Mouse (Mus musculus): ENCODE results near the gene E130308A19Rik. TPM values are rescaled to one million over a fixed set of nuclear protein-coding genes. Genes with fewer than 3 reads are reported as not detected.

Gene E130308A19Rik
- polyA plus RNA-seq, 1 experiment from 2014 or later, result 35.2 TPM

DNA sequence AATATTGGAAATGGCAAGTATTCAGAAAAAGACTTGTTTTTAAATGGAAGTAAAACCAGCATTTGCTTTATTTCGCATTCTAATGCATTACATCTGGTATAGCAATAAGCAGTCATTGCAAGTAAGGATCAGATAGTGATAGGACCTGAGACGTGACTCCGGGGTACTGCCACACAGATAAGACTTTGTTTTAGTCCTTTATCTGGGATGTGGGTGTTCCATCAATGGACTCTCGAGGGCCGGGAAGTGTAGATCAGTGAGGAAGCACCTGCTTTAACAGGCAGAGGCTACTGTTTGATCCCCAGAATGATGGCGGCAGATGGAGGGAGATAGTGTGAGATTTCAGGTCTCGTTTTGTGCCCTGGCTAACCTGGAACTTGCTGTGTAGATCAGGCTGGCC, 105.5 kb downstream of the E130308A19Rik start:
- Histone ChIP-seq H3K4me3 (replicated peaks) (no peak overlapping the region), H3K27me3 (no peaks in the 10 kb centered on the region), H3K9ac (replicated peaks) (no peak overlapping the region), H3K4me1 (replicated peaks) (peaks cover 17% of the 10 kb centered on the region), H3K27ac (no peak overlapping the region), H3K4me2 (no peak overlapping the region), H3K36me3 (no peaks in the 10 kb centered on the region), H3K9me3 (0 out of 2 replicates have a peak, but pooled peaks cover 3% of the 10 kb centered on the region)
- WGBS, result 87% methylated on average over 7 of the region's 7 CpGs
- no peak for ATAC-seq (ENCODE audit: insufficient number of reproducible peaks, insufficient read depth, low FRiP score, low TSS enrichment, low read depth)

DNA sequence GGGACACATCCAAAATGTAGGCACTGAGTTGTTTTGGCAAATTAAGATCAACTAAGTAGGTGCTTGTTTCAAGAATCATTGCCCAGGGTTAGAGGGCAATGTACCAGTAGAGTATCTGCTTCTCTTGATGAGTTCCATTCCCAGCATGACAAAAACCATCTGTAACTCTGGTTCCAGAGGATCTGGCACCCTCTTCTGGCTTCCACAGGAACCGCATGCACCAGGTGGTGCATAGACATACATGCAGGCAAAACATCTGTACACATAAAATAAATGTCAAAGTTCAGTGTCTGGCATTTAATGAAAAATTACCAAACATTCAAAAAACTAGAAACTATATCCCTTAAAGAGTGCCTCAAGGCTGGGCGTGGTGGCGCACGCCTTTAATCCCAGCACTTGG, 113.3 kb downstream of the E130308A19Rik start:
- WGBS, result 94% methylated on average over 4 of the region's 4 CpGs
- no peak for ATAC-seq (ENCODE audit: insufficient number of reproducible peaks, insufficient read depth, low FRiP score, low TSS enrichment, low read depth)
- Histone ChIP-seq H3K36me3 (peaks cover 8% of the 10 kb centered on the region; the same call in 1 of the 2 replicates), H3K9ac (replicated peaks) (no peak overlapping the region), H3K4me3 (replicated peaks) (no peak overlapping the region), H3K27me3 (no peaks in the 10 kb centered on the region), H3K27ac (no peak overlapping the region), H3K4me2 (no peak overlapping the region), H3K4me1 (replicated peaks) (no peaks in the 10 kb centered on the region), H3K9me3 (0 out of 2 replicates have a peak, but pooled peaks cover 8% of the 10 kb centered on the region)

DNA sequence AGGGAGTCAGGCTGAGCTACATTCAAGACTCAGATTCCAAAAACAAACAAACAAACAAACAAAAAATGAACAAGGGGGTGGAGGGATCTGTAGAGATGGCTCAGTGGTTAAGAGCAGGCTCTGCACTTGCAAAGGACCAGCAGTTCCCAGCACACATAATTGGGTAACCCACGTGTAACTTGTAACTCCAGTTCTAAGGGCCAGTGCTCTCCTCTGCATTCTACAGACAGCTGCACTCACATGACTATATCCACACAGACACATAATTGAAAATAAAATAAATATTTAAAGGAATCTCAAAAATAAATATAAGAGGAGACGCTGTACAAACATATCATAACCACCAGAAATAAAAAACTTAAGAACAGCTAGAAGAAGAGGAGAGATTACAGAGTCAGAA, 113.9 kb downstream of the E130308A19Rik start:
- Histone ChIP-seq H3K27ac (no peak overlapping the region), H3K4me1 (replicated peaks) (no peaks in the 10 kb centered on the region), H3K4me2 (no peak overlapping the region), H3K9ac (replicated peaks) (no peak overlapping the region), H3K4me3 (replicated peaks) (no peak overlapping the region), H3K27me3 (no peaks in the 10 kb centered on the region), H3K36me3 (peaks cover 8% of the 10 kb centered on the region; the same call in 1 of the 2 replicates), H3K9me3 (0 out of 2 replicates have a peak, but pooled peaks cover 8% of the 10 kb centered on the region)
- WGBS, result 84% methylated on average over 2 of the region's 2 CpGs
- no peak for ATAC-seq (ENCODE audit: insufficient number of reproducible peaks, insufficient read depth, low FRiP score, low TSS enrichment, low read depth)

DNA sequence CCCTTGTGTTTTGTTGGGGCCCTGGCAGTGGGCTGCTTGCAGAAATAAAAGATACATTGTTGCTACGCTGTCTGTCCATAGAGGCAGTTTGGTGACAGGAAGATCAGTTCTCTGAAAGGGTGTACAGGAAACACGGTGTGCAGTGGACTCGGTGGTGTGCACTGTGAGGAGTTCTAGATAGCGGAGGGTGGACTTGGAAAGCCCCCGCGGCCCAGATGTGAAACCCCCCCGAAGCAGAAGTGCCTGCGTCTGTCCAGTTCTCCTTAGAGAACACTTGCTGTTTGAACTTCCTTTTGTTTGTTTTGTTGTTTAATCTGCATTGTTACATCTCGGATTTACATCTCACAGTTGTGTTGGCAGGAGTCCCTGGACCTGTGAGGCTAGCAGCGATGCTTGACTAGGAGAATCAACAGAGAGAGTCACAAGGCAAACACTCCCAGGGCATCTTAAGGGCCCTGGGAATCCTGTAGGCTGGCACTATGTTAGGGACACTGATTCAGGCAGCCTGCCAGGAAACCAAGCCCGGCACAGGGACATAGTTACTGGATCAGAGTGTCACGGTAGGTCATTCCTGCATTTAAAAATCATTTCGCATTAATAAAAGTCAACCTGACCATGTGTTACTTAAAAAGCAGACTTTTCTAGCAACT, 127.6 kb downstream of the E130308A19Rik start:
- Histone ChIP-seq H3K36me3 (peaks cover 9% of the 10 kb centered on the region; the same call in 1 of the 2 replicates), H3K9ac (replicated peaks) (no peak overlapping the region), H3K27ac (no peak overlapping the region), H3K9me3 (no peaks in the 10 kb centered on the region), H3K4me1 (replicated peaks) (0 out of 2 replicates have a peak, but pooled peaks cover 4% of the 10 kb centered on the region), H3K4me2 (no peak overlapping the region), H3K27me3 (no peaks in the 10 kb centered on the region), H3K4me3 (replicated peaks) (no peak overlapping the region)
- WGBS, result 91% methylated on average over 13 of the region's 13 CpGs
- no peak for ATAC-seq (ENCODE audit: insufficient number of reproducible peaks, insufficient read depth, low FRiP score, low TSS enrichment, low read depth)

DNA sequence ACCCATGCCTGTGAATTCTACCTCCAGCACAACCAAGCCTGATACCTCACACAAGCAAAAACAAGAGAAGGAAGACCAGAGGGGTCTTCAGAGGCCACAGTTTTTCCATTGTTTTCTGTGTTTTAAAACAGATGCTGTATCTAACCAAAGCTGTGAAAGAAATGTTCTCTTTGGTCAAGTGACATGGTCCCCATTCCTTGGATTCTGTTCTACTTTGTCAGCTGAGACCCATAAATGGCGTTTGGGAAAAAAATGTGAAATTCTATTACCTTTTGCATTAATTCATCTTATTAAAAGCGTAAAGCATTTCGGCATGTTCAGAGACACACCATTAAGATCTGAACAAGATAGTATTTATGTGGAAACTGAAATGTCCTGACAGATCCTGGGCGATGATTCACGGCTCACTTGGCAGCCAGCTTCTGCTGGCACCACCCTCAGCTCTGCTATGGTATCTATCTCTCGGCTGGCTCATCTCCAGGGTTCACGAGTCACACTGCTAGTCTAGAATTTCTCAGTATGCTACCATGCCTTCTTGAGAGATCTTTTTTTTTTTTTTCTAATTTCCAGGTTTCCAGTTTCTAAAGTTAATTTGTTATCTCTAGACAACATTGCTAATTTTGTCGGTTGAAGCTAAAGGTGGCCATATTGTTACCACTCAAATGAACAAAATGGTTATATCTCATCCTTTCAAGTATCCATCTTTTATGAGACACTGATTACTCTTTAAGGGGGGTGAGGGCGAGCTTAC, 130.5 kb downstream of the E130308A19Rik start:
- Histone ChIP-seq H3K4me2 (no peak overlapping the region), H3K9me3 (no peaks in the 10 kb centered on the region), H3K9ac (replicated peaks) (no peak overlapping the region), H3K4me1 (replicated peaks) (0 out of 2 replicates have a peak, but pooled peaks cover 4% of the 10 kb centered on the region), H3K36me3 (peaks cover 9% of the 10 kb centered on the region; the same call in 1 of the 2 replicates), H3K27me3 (no peaks in the 10 kb centered on the region), H3K4me3 (replicated peaks) (no peak overlapping the region), H3K27ac (no peak overlapping the region)
- 92% methylated on average over 9 of the region's 9 CpGs for WGBS
- no peak for ATAC-seq (ENCODE audit: insufficient number of reproducible peaks, insufficient read depth, low FRiP score, low TSS enrichment, low read depth)

DNA sequence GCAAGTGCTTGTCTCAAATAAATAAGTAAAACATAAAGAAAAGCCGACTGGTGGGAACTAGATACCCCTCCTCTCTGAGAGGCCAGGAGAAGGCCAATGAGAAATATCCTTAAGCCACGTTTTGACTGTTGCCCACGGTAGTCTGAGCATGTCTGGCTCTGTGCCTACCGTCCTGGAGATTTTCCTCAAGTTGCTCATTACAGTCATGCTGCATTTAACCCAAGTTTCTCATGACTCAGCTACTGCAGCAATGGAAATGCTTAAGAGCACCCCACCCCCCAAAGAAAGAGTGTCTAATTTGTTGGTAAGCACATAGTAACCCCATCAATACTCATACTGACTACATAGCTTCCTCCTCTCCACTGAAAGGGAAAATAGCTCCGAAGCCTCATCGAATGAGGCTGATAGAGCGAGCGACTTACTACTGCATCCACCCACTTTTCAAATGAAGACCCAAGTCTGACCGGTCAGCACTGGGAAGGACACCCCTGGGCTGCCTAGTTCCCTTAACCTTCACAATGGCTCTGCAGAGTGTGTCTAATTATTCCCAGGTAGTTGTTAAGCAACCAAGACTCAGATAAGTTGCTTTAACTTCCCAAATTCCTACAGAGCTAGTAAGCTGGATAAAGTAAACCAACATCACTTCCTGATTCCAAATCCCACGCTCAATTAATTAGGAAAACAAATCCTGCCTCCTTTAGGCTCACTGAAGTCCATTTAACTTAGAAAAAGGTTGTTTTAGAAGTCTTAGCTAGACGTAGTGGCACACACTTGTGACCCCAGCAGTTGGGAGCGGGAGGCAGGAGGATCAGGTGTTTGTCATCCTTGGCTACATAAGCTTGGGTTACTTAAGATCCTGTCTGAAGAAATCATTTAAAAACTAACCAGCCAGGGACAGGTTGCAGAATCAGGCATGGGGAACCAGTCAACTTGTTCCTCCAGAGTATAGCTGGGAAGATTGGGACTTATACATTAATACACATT, 131.7 kb downstream of the E130308A19Rik start:
- peaks cover 2% of the 10 kb centered on the region; the same call in 1 of the 2 replicates for H3K36me3 ChIP-seq
- 0 out of 2 replicates have a peak, but pooled peaks cover 4% of the 10 kb centered on the region for H3K4me1 ChIP-seq (replicated peaks)
- H3K9me3 ChIP-seq, result no peaks in the 10 kb centered on the region
- H3K4me2 ChIP-seq, result no peak overlapping the region
- no peak overlapping the region for H3K27ac ChIP-seq
- H3K9ac ChIP-seq (replicated peaks), result no peak overlapping the region
- no peak for ATAC-seq (ENCODE audit: insufficient number of reproducible peaks, insufficient read depth, low FRiP score, low TSS enrichment, low read depth)
- WGBS, result 81% methylated on average over 12 of the region's 12 CpGs
- H3K27me3 ChIP-seq, result no peaks in the 10 kb centered on the region
- no peak overlapping the region for H3K4me3 ChIP-seq (replicated peaks)

DNA sequence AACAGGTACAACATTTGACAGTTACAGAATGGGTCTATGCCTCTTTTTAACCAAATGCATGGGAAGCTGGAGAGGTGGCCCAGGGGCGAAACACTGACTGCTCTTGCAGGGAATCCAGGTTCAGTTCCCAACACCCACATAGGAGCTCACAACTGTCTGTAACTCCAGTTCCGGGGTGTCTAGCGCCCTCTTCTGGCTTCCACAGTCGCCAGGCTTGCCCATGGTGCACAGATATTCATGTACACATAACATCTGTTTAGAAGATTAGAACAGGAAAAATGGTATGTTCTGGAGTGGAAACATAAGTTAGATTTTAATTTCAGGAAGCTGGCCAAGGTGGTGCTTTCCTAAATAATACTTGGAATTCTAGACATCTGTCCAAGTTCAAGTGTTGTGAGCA, 134.0 kb downstream of the E130308A19Rik start:
- no peak for ATAC-seq (ENCODE audit: insufficient number of reproducible peaks, insufficient read depth, low FRiP score, low TSS enrichment, low read depth)
- Histone ChIP-seq H3K4me3 (replicated peaks) (no peak overlapping the region), H3K9ac (replicated peaks) (no peak overlapping the region), H3K4me2 (no peak overlapping the region), H3K27ac (no peak overlapping the region), H3K4me1 (replicated peaks) (peaks cover 6% of the 10 kb centered on the region), H3K27me3 (no peaks in the 10 kb centered on the region), H3K36me3 (no peaks in the 10 kb centered on the region), H3K9me3 (no peaks in the 10 kb centered on the region)
- 77% methylated on average over 4 of the region's 4 CpGs for WGBS

DNA sequence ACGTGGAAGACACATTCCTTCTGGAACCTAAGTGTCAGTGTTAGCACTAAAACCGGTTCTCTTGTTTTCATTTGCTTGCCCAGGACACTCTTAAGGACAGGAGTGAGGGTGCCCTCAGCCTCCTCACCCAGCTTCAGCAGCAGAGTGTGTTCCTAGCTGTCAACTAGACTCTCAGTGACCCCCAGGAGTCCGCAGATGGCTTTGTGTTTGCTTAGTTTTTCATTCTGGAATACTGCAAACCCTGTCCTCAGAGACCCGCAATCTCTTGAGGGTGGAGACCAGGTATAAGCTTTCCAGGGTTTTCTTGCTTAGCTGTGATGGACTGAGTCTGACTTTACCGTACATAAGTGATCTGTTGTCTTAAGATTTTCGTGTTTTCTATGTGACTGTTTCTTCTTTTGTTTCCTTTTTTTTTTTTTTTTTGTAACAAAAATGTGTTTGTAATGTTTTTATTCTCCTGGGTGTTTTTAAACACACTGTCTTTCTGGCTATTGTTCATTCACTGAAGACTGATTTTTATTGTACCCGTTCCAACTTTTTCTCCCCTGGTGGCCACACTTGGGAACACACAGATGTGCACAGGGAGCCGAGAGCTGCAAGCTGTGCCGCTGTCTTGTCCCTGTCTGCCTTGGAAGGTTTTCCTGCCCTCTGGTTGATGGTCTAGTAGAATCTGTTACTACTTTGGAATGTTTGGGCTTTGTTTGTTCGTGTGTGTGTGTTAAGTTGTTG, 134.8 kb downstream of the E130308A19Rik start:
- Histone ChIP-seq H3K4me2 (no peak overlapping the region), H3K9ac (replicated peaks) (no peak overlapping the region), H3K27me3 (no peaks in the 10 kb centered on the region), H3K4me3 (replicated peaks) (no peak overlapping the region), H3K36me3 (no peaks in the 10 kb centered on the region), H3K4me1 (replicated peaks) (peaks cover 14% of the 10 kb centered on the region), H3K9me3 (no peaks in the 10 kb centered on the region), H3K27ac (no peak overlapping the region)
- 66% methylated on average over 10 of the region's 10 CpGs for WGBS
- ATAC-seq (ENCODE audit: insufficient number of reproducible peaks, insufficient read depth, low FRiP score, low TSS enrichment, low read depth), result no peak

DNA sequence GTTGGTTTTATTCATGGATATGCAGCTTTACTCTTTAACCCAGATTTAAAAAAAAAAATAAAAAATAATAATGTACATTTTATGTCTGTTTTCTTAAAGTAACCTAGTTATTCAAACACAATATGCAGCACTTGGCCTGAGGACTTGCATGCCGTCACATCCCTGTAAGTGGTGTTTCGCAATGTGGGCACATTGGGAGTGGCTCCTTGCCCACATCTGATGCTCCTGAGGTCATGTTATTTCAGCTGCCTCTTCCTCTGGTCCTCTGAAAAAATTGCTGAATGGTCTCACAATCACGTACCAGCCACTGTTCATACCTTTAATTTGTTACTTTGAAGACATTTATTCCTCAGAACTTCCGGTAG, 135.3 kb downstream of the E130308A19Rik start:
- ATAC-seq (ENCODE audit: insufficient number of reproducible peaks, insufficient read depth, low FRiP score, low TSS enrichment, low read depth), result no peak
- H3K4me3 ChIP-seq (replicated peaks), result no peak overlapping the region
- no peak overlapping the region for H3K4me2 ChIP-seq
- no peak overlapping the region for H3K9ac ChIP-seq (replicated peaks)
- WGBS, result 88% methylated on average over 4 of the region's 4 CpGs
- H3K27me3 ChIP-seq, result no peaks in the 10 kb centered on the region
- H3K9me3 ChIP-seq, result no peaks in the 10 kb centered on the region
- no peaks in the 10 kb centered on the region for H3K36me3 ChIP-seq
- H3K27ac ChIP-seq, result no peak overlapping the region
- H3K4me1 ChIP-seq (replicated peaks), result peaks cover 19% of the 10 kb centered on the region

DNA sequence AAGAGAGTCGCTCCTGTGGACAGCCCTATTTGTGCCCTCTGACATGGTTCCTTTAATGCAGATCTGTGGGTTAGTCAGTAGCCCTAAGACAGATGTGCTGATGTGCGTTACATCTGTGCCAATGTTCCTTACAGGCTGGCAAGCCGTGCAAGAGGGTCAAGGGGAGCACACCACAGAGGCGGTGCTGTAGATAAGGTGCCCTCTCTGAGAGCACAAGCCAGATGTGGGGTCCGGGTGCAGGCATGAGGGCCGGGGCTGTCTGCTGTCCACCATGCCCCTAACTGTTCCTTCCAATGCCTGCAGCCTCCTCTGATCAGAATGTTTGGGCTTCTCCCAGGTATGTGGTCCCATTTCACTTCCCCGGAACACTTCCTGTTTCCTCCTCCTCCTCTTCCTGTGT, 138.9 kb downstream of the E130308A19Rik start:
- Histone ChIP-seq H3K4me1 (replicated peaks) (peaks cover 16% of the 10 kb centered on the region), H3K9ac (replicated peaks) (no peak overlapping the region), H3K27me3 (no peaks in the 10 kb centered on the region), H3K4me3 (replicated peaks) (no peak overlapping the region), H3K36me3 (peaks cover 7% of the 10 kb centered on the region), H3K4me2 (peak overlapping the region; percentile 24), H3K9me3 (no peaks in the 10 kb centered on the region), H3K27ac (peak overlapping the region; percentile 62; the same call in 1 of the 2 replicates)
- 78% methylated on average over 7 of the region's 7 CpGs for WGBS
- ATAC-seq (ENCODE audit: insufficient number of reproducible peaks, insufficient read depth, low FRiP score, low TSS enrichment, low read depth), result no peak

Measured in limb, embryonic 12.5 days (tissue).